Mouse (Mus musculus) bone marrow macrophage, adult 2 months (primary cell): Measurements from ENCODE around the gene Slc20a1. TPM values are rescaled to one million over a fixed set of nuclear protein-coding genes. Genes with fewer than 3 reads are reported as not detected.

ENCODE experiments used
- H3K27ac ChIP-seq: 2 replicates; pipeline ENCODE4 v1.5.1; 2012; ENCODE audit warnings: low read depth, low read length; ENCODE audit not compliant: insufficient read depth
- H3K4me1 ChIP-seq: 2 replicates; pipeline ENCODE4 v1.6.1; 2012; ENCODE audit warnings: low read length; ENCODE audit not compliant: control insufficient read depth, insufficient read depth
- H3K4me3 ChIP-seq: 2 replicates; pipeline ENCODE4 v1.5.1; 2012; ENCODE audit warnings: mild to moderate bottlenecking, low read length, moderate library complexity; ENCODE audit not compliant: insufficient read depth
- CTCF ChIP-seq: IDR thresholded peaks from 2 replicates; pipeline ENCODE4 v1.5.1; 2012; ENCODE audit warnings: low read depth, mild to moderate bottlenecking, low read length, moderate library complexity
- POLR2A ChIP-seq: IDR thresholded peaks from 2 replicates; pipeline ENCODE4 v1.6.1; 2012; ENCODE audit warnings: mild to moderate bottlenecking, low read depth, low read length, borderline replicate concordance
- polyA plus RNA-seq: library from polyadenylated mRNA; stranded (reverse); fragments of >200 nt; gene quantifications from 2 replicates; pipeline ENCODE4 v1.2.4, GENCODE M21; 2012; ENCODE audit not compliant: missing spikeins, insufficient read depth, insufficient read length

Slc20a1 gene
- polyA plus RNA-seq, 1 experiment, result 29.5 TPM

DNA sequence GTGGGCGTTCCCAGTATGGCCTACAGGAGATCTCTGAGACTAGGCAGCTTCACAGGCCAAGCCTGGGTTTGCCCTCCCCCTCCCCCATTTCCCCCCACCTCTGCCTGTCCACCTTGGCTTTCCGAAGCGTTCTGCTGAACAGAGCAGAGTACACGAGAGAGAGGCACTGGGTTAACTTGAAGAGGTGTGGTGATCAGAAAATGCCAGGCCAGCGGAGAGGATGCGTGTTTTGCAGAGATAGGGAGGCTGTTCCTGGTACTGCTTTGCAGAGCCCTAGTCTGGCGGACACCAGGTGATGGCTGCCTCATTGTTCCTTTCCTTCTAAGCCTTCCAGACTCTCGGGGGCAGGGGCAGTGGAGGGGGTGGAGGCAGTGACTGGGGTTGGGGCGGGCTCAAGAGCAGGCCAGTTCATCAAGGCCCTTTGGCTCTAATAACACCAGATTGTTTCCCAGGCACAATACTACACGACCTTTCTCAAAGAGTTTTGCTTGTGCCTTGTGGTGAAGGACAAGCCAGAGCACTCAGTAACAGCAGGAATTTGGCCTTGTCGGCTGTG, 27.8 kb downstream of the Slc20a1 start:
- Histone ChIP-seq H3K27ac (no peak overlapping the region), H3K4me1 (no peaks in the 10 kb centered on the region), H3K4me3 (no peak overlapping the region)
- TF ChIP-seq CTCF (no peak), POLR2A (no peak)

DNA sequence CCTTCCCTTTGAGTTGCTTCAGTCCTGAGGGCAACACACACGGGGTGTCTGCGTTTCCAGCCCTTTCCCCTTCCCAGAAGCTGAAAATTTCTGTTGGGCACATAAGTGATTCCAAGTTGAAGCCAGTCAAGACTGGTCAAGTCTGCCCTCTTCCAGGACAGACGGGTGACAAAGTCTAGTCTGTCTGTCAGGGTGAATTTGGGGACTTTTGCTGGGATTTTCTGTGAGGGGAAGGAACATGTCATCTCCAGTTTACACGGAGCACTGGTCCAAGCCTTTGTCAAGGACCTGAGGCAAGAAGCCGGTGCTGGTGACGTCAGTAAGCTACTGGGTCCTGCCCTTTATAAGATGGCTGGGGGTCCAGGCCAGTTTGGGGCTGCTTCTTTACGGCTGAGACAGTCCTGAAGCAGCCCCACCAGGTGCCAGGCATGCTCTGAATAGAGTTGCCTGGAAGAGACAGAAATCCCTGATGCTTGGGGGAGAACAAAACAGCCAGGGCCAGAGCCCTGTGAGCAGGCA, 28.5 kb downstream of the Slc20a1 start:
- H3K4me1 ChIP-seq, result no peaks in the 10 kb centered on the region
- no peak for TF ChIP-seq CTCF
- no peak for TF ChIP-seq POLR2A
- H3K27ac ChIP-seq, result no peak overlapping the region
- H3K4me3 ChIP-seq, result no peak overlapping the region

DNA sequence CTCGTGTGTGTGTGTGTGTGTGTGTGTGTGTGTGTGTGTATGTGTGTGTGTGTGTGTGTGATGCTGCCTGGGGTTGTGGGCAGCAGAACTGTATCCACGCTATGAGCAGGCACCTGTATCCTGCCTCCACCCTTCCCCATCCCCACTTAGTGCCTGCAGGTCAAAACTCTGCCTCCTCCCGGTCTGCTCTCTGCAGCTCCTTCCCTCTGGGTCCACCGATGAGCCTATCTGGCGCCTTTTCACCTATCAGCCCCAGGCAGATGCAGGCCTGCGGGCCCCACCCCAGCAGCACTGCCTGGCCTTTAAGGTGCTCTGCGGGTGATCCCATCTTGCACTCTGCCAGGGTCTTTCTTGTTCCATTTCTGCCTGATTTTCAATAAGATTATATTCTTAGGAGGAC, 29.1 kb downstream of the Slc20a1 start:
- H3K4me1 ChIP-seq, result no peaks in the 10 kb centered on the region

DNA sequence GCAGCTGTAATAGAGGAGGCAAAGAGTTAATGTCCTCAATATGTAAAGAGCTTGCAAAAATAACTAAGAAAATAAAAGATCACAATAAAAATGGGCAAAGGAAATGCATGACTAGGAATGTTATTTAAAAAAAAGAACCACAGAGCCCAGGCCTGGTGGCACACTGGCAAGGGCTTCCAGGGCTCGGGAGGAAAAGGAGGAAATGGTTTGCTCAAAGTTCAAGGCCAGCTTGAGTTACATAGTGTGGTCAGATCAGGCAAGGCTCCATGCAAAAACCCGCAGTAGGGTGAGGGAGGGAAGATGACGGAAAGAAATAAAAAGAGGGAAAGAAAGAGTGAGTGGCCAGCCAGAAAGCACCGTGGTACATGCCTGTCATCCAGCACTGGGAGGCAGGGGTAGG, 30.0 kb downstream of the Slc20a1 start:
- H3K4me1 ChIP-seq, result no peaks in the 10 kb centered on the region
- no peak overlapping the region for H3K27ac ChIP-seq
- H3K4me3 ChIP-seq, result no peak overlapping the region
- TF ChIP-seq POLR2A, result no peak
- TF ChIP-seq CTCF, result no peak

More for the DNA sequence above, 29.1 kb downstream of the Slc20a1 start:
- no peak overlapping the region for H3K27ac ChIP-seq
- H3K4me3 ChIP-seq, result no peak overlapping the region
- no peak for TF ChIP-seq POLR2A
- no peak for TF ChIP-seq CTCF

DNA sequence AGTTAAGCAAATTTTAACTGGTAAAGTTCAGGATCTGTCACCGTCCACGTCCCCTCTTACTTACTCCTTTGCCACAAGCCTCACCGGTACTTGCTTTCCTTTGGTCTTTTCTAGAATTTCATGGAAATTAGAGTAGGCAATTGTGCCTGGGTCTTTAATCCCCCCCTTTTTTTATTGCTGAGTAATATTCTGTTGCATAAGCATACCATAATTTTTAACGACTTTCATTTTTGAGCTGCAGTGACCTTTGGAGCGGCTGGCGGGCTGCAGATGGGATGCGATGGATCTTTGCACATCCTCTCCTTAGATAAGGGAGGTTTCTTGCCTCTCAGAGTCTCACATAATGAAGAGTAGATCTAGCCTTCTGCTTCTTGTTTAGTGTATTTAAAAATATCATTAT, 30.8 kb downstream of the Slc20a1 start:
- no peak overlapping the region for H3K27ac ChIP-seq
- TF ChIP-seq CTCF (no peak), POLR2A (no peak)
- H3K4me3 ChIP-seq, result no peak overlapping the region
- H3K4me1 ChIP-seq, result no peaks in the 10 kb centered on the region

DNA sequence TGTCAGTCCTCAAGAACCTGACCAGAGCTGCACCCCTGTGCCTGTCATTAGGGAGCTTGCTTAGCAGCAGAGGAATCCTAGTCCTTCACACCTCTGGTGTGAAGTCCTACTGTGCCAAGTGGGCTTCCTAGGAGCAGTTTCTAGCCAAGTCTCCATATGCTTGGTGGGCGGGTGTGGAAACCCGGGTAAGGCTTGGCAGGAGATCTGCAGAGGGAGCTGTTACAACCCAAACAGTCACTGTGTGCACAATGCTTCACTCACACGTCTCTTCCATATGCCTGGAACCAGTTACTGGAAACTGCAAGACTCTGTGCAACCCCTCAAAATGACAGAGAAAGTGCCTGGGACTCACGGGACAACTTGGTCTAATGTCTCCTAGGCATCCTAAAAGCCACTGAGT, 33.5 kb downstream of the Slc20a1 start:
- no peaks in the 10 kb centered on the region for H3K4me1 ChIP-seq
- no peak for TF ChIP-seq CTCF
- TF ChIP-seq POLR2A, result no peak
- no peak overlapping the region for H3K4me3 ChIP-seq
- H3K27ac ChIP-seq, result no peak overlapping the region

DNA sequence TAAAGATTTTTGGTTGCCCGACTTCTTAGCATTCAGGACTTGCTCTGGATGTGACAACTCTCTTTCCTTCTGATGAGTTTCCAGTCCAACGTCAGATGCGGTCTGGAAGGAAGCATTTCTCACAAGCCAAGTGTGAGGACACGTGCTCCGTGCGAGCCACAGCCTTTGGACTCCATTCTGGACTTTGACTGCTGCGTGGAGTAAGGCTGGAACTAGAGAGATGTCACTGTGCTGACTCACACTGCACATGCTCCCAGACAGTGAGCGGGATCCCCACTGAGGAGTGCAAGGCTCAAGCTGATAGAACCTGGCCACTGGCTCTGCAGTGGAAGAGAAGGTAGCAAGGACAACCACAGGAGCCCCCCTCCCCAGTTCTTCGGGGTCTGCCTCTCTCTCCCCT, 33.9 kb downstream of the Slc20a1 start:
- H3K4me1 ChIP-seq, result no peaks in the 10 kb centered on the region
- H3K4me3 ChIP-seq, result no peak overlapping the region
- no peak for TF ChIP-seq POLR2A
- no peak for TF ChIP-seq CTCF
- H3K27ac ChIP-seq, result no peak overlapping the region

DNA sequence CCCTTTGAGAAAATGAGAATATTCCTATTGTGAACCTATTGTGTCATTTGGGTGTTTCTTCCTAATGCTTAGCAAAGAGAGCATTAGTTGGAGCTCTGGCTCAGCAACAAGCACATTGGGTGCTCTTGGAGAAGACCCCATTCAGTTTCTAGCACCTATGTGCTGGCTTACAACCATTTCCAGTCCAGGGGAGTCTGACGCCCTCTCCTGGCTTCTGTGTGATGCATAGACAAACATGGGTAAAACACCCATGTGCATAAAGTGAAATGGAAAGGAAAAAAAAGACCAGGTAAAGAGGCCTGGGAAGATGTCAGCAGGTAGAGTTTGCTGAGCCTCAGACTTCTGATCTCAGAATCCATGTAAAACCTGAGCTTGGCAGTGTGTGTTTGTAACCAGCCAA, 34.7 kb downstream of the Slc20a1 start:
- no peak overlapping the region for H3K4me3 ChIP-seq
- TF ChIP-seq CTCF, result no peak
- TF ChIP-seq POLR2A, result no peak
- no peaks in the 10 kb centered on the region for H3K4me1 ChIP-seq
- no peak overlapping the region for H3K27ac ChIP-seq

DNA sequence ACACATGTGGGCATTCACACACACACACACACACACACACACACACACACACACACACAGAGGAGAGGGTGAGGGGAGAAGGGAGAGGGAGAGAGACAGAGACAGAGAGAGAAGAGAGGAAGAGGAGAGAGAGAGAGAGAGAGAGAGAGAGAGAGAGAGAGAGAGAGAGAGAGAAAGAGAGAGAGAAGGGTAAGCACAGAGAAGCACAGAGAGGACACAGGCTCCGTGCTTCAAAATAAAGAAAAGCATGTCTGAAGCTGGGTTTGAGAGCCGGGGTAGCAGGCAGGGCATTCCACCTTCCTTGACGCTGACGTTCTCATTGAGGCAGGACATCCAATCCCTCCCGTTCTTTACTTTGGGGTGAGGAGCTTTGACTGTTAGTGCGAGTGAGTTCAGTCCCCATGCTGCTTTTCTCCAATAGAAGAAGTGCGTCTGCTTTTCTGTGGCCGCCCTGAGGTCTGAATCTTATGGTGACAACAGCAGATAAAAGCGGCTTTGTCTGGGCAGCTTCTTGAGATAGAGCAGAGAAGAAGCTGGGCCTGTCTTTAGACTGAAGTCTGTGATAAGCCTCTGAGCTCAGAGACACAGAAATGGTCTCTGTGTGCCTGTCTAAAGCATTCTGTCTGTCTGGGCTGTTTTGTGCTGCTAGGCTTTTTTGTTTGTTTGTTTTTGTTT, 35.4 kb downstream of the Slc20a1 start:
- Histone ChIP-seq H3K4me3 (no peak overlapping the region), H3K4me1 (no peaks in the 10 kb centered on the region), H3K27ac (no peak overlapping the region)
- no peak for TF ChIP-seq POLR2A
- no peak for TF ChIP-seq CTCF

DNA sequence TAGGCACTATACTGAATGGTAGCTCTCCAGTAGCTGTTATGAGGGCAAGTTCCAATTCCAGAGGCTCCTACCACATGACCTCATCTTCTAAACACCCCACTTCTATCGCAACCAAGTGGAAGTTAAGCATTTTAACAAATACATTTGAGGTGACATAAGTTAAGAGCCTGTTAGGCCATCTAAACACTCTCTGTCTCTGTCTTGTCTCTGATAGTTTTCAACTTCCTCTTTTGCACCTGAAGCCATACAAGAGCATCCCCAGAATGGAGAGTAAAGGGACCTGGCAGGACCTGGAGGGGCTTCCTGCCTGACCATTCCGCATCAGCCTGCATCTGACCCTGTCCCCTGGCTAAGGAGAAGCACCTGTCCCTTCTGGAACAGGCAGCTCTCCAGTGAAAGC, 36.2 kb downstream of the Slc20a1 start:
- Histone ChIP-seq H3K4me1 (no peaks in the 10 kb centered on the region), H3K4me3 (no peak overlapping the region), H3K27ac (no peak overlapping the region)
- TF ChIP-seq CTCF, result no peak
- no peak for TF ChIP-seq POLR2A

DNA sequence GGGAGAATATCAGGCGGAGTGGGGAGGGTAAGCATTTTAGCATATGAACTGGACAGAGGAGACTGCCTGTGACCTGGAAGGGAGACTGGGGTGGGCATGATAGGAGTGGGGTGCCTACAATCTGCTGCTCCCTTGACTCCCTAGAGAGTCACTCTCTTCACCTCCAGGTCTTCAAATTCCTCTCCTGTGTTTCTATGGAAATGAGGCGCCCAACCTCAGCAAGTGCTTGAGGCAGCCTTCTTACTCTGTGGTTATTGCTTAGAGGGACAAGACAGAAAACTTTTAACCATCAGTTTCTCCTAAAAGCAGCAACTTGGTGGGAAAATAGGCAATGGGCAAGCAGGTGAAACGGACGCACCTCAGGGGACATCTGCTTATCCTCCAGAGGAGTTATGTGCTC, 38.0 kb downstream of the Slc20a1 start:
- H3K27ac ChIP-seq, result no peak overlapping the region
- peaks cover 3% of the 10 kb centered on the region for H3K4me1 ChIP-seq
- H3K4me3 ChIP-seq, result no peak overlapping the region
- no peak for TF ChIP-seq POLR2A
- no peak for TF ChIP-seq CTCF
